Mouse (Mus musculus) kidney, embryonic 14.5 days (tissue): Measurements from ENCODE around the gene Rala. TPM values are rescaled to one million over a fixed set of nuclear protein-coding genes. Genes with fewer than 3 reads are reported as not detected.
"Not testable (repeated sequence)": the region's sequence is repeated elsewhere in the genome, so short reads cannot be mapped to it uniquely, and the experiment has no call there.

Experiments
- ATAC-seq: fragments of 200-750 bp; cut with Nextera tagmentation; 2 replicates; pipeline ENCODE4 v1.8.0; 2017; ENCODE audit warnings: moderate number of reproducible peaks, mild to moderate bottlenecking, moderate TSS enrichment, moderate library complexity; ENCODE audit not compliant: low FRiP score, low TSS enrichment
- H3K27ac ChIP-seq: fragments of 300-500 bp; sonication (generic); 2 replicates; pipeline ENCODE4 v1.5.1; 2014; ENCODE audit warnings: low read depth, mild to moderate bottlenecking, low read length, moderate library complexity, mixed read lengths
- H3K27me3 ChIP-seq: fragments of 300-500 bp; sonication (generic); 2 replicates; pipeline ENCODE4 v1.6.1; 2014; ENCODE audit warnings: mild to moderate bottlenecking, low read length; ENCODE audit not compliant: control insufficient read depth, insufficient read depth
- H3K36me3 ChIP-seq: fragments of 300-500 bp; sonication (generic); 2 replicates; pipeline ENCODE4 v1.6.1; 2014; ENCODE audit warnings: low read length, mixed read lengths; ENCODE audit not compliant: control insufficient read depth, insufficient read depth
- H3K4me1 ChIP-seq: fragments of 300-500 bp; sonication (generic); 2 replicates; pipeline ENCODE4 v1.6.1; 2014; ENCODE audit warnings: low read length, mixed read lengths; ENCODE audit not compliant: control insufficient read depth, insufficient read depth
- H3K4me2 ChIP-seq: fragments of 300-500 bp; sonication (generic); replicated peaks from 2 replicates; pipeline ENCODE4 v1.6.1; 2014; ENCODE audit warnings: low read depth, mild to moderate bottlenecking, low read length
- H3K4me3 ChIP-seq: fragments of 300-500 bp; sonication (generic); 2 replicates; pipeline ENCODE4 v1.5.1; 2014; ENCODE audit warnings: mild to moderate bottlenecking, low read length
- H3K9ac ChIP-seq: fragments of 300-500 bp; sonication (generic); 2 replicates; pipeline ENCODE4 v1.6.1; 2014; ENCODE audit warnings: low read depth, mild to moderate bottlenecking, low read length, moderate library complexity
- H3K9me3 ChIP-seq: fragments of 300-500 bp; sonication (generic); 2 replicates; pipeline ENCODE4 v1.6.1; 2016; ENCODE audit warnings: low read length; ENCODE audit not compliant: control insufficient read depth
- WGBS: fragments of 180-500 bp; shearing (Covaris S2); extraction: QIAGEN DNeasy Blood & Tissue Kit; methylation state at CpG from one replicate; pipeline ENCODE4 v1.1.7; 2014; 5-methylcytosine and 5-hydroxymethylcytosine counted together
- polyA plus RNA-seq: library from polyadenylated mRNA; unstranded; fragments of >200 nt; fragmentation: Nextera tagmentation; extraction: Ambion mirVana; gene quantifications from 2 replicates; pipeline ENCODE4 v1.2.1, GENCODE M21; 2014

Gene Rala
- polyA plus RNA-seq, 1 experiment from 2014 or later: 96.9 TPM

DNA sequence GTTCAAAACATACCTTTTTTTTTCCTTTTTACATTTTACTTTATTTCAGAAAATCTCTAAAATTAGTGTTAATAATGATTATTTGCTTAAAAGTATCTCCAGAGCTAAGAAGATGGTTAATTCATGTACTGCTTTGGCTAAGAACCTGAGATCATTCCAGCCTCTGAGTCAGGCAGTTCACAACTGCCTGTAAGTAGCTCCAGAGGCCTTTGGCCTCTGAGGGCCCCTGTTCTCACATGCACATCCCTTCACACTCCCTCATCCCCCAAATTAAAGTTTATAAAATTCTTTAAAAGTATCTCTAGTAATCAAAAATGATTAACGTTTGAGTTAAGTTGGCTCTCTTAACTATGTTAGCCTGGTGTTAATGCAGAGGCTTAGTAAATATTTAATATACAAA is 31.4 kb upstream of the Rala start:
- no peak overlapping the region for H3K4me3 ChIP-seq
- ATAC-seq: no peak
- H3K27me3 ChIP-seq: no peaks in the 10 kb centered on the region
- H3K27ac ChIP-seq: no peak overlapping the region
- no peaks in the 10 kb centered on the region for H3K36me3 ChIP-seq
- H3K4me1 ChIP-seq: no peaks in the 10 kb centered on the region
- WGBS: 83% methylated on average over 1 of the region's 1 CpGs
- H3K4me2 ChIP-seq: no peak overlapping the region
- no peak overlapping the region for H3K9ac ChIP-seq
- no peaks in the 10 kb centered on the region; the same call in 1 of the 2 replicates for H3K9me3 ChIP-seq

DNA sequence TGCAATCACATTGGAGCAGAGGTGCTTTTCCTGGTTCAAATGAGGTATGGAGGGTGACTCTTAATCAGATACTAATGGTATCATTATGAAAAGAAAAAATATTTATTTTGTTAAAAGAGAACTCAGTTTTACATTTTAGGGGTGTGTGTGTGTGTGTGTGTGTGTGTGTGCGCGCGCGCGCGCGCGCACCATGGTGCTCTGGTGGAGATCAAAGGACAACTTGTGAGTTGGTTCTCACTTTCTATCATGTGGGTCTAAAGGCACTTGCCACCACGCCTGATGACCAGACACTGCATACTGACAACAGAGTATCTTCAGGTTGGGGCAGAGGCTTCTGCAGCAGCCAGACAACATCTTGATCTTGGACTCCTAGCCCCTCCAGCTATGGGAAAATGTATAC is 30.7 kb upstream of the Rala start:
- Histone ChIP-seq H3K36me3 (no peaks in the 10 kb centered on the region), H3K9ac (no peak overlapping the region), H3K4me3 (no peak overlapping the region), H3K4me2 (no peak overlapping the region), H3K9me3 (no peaks in the 10 kb centered on the region; the same call in 1 of the 2 replicates), H3K27ac (no peak overlapping the region), H3K27me3 (no peaks in the 10 kb centered on the region), H3K4me1 (no peaks in the 10 kb centered on the region)
- no peak for ATAC-seq
- 94% methylated on average over 9 of the region's 9 CpGs for WGBS

DNA sequence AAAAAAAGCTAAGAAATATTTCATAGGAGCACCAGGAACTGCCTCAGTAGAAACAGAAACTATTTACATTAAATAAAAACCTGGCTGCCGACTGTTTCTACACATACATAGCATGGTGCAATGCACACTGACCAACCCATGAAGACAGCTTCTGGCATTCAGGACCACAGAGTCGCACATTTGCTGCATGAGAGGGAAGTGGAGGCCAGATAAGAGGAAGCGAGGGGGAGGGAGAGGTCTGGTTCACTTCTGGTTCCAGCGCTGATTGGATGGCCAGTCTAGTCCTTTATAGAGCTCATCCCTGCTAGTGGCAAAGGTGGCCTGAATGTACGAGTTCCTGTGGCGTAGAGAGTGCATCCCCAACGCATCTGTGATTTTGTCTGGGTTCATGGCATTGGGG is 16.6 kb upstream of the Rala start:
- no peak overlapping the region for H3K27ac ChIP-seq
- 80% methylated on average over 7 of the region's 7 CpGs for WGBS

DNA sequence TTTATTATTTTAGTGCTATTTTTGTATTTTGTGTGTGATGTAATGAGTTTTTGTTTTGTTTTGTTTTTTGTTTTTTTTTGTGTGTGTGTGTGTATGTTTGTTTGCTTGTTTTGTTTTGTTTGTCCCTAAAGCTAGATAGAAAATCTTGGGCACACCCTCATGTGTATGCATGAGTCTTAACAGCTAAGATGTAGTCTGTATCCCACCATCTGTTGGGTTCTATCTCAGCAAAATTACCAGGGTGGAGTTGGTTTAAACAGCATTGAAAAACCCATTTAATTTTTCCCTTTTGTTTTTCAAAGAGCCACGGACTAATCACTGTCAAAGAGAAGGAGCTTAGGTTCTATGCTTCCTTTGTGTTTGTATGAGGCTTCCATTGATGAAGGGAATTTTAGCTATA is 10.2 kb upstream of the Rala start:
- no peak for ATAC-seq
- H3K9me3 ChIP-seq: no peaks in the 10 kb centered on the region
- no peak overlapping the region for H3K27ac ChIP-seq
- H3K36me3 ChIP-seq: no peaks in the 10 kb centered on the region
- H3K9ac ChIP-seq: no peak overlapping the region
- H3K4me3 ChIP-seq: no peak overlapping the region
- H3K4me2 ChIP-seq: no peak overlapping the region
- H3K4me1 ChIP-seq: no peaks in the 10 kb centered on the region
- 75% methylated on average over 1 of the region's 1 CpGs for WGBS
- no peaks in the 10 kb centered on the region for H3K27me3 ChIP-seq

More for the DNA sequence above, 16.6 kb upstream of the Rala start:
- no peak overlapping the region for H3K4me2 ChIP-seq
- H3K27me3 ChIP-seq: no peaks in the 10 kb centered on the region
- H3K9me3 ChIP-seq: no peaks in the 10 kb centered on the region
- H3K4me3 ChIP-seq: no peak overlapping the region
- no peaks in the 10 kb centered on the region for H3K4me1 ChIP-seq
- no peak overlapping the region for H3K9ac ChIP-seq
- ATAC-seq: no peak
- H3K36me3 ChIP-seq: no peaks in the 10 kb centered on the region

DNA sequence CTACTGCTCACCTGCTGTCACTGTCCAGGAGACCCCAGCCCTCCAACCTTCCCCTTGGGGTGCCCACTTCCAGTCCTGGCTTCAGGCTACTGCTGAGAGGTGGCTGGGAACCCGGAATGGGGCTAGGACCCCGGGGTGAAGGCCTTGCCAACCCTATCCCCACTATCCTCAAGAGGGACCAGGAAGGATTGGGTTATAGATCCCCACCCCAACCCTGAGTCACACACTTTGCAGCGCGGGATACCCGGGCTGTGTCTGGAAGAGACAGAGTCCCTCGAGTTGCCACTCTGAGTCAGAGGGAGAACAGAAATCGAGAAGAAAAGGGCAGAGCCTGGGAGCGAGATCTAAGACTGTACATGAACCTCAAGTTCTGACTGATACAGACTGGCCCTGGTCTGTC is 6.5 kb upstream of the Rala start:
- not testable (repeated sequence) for H3K4me2 ChIP-seq, H3K36me3 ChIP-seq, H3K4me1 ChIP-seq, H3K9me3 ChIP-seq, H3K4me3 ChIP-seq, H3K27ac ChIP-seq, H3K27me3 ChIP-seq, ATAC-seq, H3K9ac ChIP-seq
- WGBS: 93% methylated on average over 8 of the region's 8 CpGs

DNA sequence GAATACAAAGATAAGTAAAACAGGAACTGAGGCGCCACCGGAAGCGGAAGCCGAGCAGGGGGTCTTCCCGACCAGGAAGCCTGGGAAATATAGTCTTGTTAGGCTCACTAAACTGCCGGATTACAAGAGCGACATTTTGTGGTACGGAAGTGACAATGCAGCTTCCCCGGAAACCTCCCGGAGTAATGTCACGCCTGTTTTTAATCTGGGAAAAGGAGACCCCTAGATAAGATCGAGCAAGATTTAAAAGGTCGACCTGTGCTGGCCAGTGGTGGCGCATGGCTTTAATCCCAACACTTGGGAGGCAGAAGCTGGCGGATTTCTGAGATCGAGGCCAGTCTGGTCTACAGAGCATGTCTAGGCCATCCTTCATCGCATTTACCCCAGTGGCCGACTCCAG is 5.5 kb upstream of the Rala start:
- ATAC-seq: no peak
- Histone ChIP-seq H3K4me3 (no peak overlapping the region), H3K36me3 (no peaks in the 10 kb centered on the region), H3K4me1 (no peaks in the 10 kb centered on the region; the same call in 1 of the 2 replicates), H3K9me3 (no peaks in the 10 kb centered on the region), H3K27me3 (no peaks in the 10 kb centered on the region), H3K4me2 (no peak overlapping the region), H3K9ac (no peak overlapping the region), H3K27ac (no peak overlapping the region)
- 76% methylated on average over 18 of the region's 18 CpGs for WGBS

DNA sequence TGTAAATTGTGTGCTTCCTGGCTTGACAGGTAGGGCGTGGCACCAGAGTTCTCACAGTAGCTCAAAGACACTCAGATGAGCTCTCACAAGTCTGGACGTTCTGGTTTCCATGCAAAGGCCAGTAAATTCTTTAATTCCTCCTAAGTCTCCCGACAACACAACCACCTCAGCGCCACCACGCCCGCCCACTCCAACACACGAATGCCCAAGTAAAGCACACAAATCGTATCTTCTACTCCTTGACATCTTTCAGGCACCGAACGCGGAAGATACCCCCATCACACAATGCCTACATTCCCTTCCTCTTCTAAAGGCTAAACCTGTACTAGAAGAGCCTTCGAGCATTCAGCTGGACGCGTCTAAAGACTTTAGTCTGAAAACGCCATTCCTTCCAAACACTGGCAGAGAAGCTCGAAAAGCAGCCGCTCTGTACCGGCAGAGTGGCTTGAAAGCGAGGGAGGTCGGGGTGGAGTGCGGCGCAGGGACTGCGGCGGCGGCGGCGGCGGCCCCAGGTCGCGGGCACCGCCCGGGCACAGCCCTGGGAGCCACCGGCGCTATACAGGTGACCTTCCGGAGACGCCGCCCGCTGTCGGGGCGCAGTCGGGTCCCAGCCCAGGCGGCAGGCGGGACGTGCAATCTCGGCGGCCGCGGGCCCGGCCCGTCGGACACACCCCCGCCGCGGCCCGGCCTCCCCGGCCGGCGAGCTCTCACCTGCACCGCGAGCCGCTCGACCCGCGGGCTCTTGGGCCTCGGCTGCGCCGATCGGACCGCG is 547 bp downstream of the Rala start:
- under 1% methylated on average over 59 of the region's 70 CpGs for WGBS
- no peaks in the 10 kb centered on the region for H3K27me3 ChIP-seq
- ATAC-seq: peak; percentile 86

DNA sequence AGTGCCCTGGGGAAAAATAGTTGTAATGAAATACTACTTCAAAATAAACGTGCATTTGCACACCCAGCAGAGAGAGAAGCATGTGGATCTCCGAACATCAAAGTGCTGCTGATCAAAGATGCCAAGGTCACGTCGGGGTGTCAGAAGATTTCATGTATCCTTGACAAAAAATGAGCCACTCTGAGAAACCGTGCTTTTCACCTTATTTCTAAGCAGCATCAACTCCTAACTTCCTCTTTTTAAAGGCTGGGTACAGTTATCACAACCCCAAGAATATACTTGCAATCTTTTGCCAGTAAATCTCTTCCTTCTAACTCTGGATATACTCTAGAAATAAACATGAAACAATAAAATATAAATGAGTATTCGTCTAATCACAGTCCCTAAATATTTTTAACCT is 1.7 kb downstream of the Rala start:
- Histone ChIP-seq H3K9ac (no peak overlapping the region), H3K36me3 (no peaks in the 10 kb centered on the region), H3K4me3 (no peak overlapping the region), H3K4me1 (peaks cover 3% of the 10 kb centered on the region; the same call in 1 of the 2 replicates), H3K27ac (no peak overlapping the region), H3K9me3 (no peaks in the 10 kb centered on the region), H3K4me2 (no peak overlapping the region), H3K27me3 (no peaks in the 10 kb centered on the region)
- ATAC-seq: no peak
- 72% methylated on average over 6 of the region's 6 CpGs for WGBS

More for the DNA sequence above, 547 bp downstream of the Rala start:
- Histone ChIP-seq H3K4me3 (peak overlapping the region; percentile 91), H3K4me2 (peak overlapping the region; percentile 63), H3K27ac (peak overlapping the region; percentile 92), H3K4me1 (peaks cover 3% of the 10 kb centered on the region; the same call in 1 of the 2 replicates), H3K36me3 (no peaks in the 10 kb centered on the region), H3K9me3 (no peaks in the 10 kb centered on the region), H3K9ac (peak overlapping the region; percentile 92)

DNA sequence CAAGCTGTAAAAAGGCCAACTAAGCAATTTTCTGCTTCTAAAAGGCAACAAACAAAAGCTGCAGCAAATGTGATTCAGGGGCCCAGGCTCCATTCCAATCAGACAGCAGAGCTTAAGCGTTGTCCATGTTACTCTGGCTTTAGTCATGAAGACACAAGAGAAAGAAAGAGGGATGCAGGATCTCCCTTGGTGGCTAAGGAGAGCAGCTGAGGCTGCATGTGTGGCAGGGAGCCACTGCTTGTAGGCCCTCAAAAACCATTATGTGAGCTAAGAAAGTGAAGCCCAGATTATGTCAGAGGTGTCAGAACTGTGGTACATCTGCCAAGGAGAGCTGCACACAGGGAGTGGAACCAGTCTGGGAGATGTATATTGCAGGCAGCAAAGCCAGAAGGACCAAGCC is 36.7 kb downstream of the Rala start:
- H3K9me3 ChIP-seq: no peaks in the 10 kb centered on the region
- H3K4me1 ChIP-seq: no peaks in the 10 kb centered on the region
- no peaks in the 10 kb centered on the region for H3K36me3 ChIP-seq
- H3K9ac ChIP-seq: no peak overlapping the region
- 93% methylated on average over 1 of the region's 1 CpGs for WGBS
- no peak overlapping the region for H3K4me2 ChIP-seq
- H3K27me3 ChIP-seq: no peaks in the 10 kb centered on the region
- no peak overlapping the region for H3K27ac ChIP-seq
- H3K4me3 ChIP-seq: no peak overlapping the region
- ATAC-seq: no peak
